Mouse (Mus musculus): ENCODE results near the gene Nosip. TPM values are rescaled to one million over a fixed set of nuclear protein-coding genes. Genes with fewer than 3 reads are reported as not detected.

Gene Nosip
- polyA plus RNA-seq, 1 experiment from 2014 or later: 38.7 TPM

DNA sequence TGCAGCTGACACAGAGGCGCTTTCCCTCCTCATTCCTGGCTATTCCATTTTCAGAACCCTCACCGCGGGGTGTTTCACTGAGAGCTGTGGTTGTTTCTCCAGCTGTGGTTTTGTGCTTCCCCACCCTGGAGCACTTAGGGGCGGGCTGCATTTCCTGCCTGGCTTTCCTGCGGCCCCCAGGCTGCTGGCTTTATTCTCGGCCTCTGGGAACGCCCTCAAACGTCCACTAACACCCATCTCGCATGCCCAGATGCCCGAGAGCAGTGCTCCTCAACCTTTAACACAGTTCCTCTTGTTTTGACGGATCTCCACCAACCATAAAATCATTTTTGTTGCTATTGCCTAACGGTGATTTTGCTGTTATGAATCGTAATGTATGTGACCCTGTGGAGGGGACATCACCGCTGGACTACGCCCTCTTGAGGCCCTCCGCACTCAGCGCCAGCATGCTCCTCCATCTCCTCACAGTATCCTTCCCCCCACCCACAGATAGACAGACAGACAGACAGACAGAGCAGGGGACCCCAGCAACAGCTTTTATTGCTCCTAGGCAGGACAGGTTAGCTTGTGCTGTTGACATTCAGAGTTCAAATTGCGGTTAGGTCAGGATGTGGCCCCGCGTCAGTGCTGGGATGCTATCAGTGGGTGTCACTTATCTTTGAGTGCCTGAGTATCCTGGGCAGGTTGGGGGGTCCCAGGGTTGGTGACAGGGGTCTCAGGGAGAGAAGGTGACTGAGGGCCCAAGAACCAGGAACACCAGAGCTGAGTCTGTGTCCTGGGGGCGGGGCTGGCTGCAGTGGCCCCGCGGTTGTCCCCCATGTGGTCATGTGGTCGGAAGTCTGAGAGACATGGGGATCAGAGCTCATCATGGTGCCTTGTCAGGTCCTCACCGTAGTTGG is 20.4 kb downstream of the Nosip start:
- no peaks in the 10 kb centered on the region for H3K27me3 ChIP-seq (replicated peaks)
- peaks cover 32% of the 10 kb centered on the region for H3K36me3 ChIP-seq
- H3K27ac ChIP-seq: peak overlapping the region; percentile 33
- H3K4me3 ChIP-seq: peak overlapping the region; percentile 35
- ATAC-seq: peak; percentile 28; the same call in 1 of the 2 replicates
- H3K4me2 ChIP-seq: peak overlapping the region; percentile 64
- peaks cover 28% of the 10 kb centered on the region for H3K4me1 ChIP-seq
- WGBS (ENCODE audit: insufficient replicate concordance): 14% methylated on average over 25 of the region's 25 CpGs
- peak overlapping the region; percentile 49 for H3K9ac ChIP-seq
- H3K9me3 ChIP-seq (replicated peaks): no peaks in the 10 kb centered on the region

GRCm38 (mm10) chr7:45083300-45083890 is 21.2 kb downstream of the Nosip start:
- Histone ChIP-seq H3K36me3 (peaks cover 33% of the 10 kb centered on the region), H3K4me3 (peak overlapping the region; percentile 35), H3K27ac (peak overlapping the region; percentile 33), H3K9ac (peak overlapping the region; percentile 49; the same call in 1 of the 2 replicates), H3K9me3 (replicated peaks) (no peaks in the 10 kb centered on the region), H3K27me3 (replicated peaks) (no peaks in the 10 kb centered on the region), H3K4me2 (peak overlapping the region; percentile 64), H3K4me1 (peaks cover 28% of the 10 kb centered on the region)
- 41% methylated on average over 22 of the region's 22 CpGs for WGBS (ENCODE audit: insufficient replicate concordance)
- no peak for ATAC-seq

GRCm38 (mm10) chr7:45086084-45086483 is 23.9 kb downstream of the Nosip start:
- 66% methylated on average over 4 of the region's 4 CpGs for WGBS (ENCODE audit: insufficient replicate concordance)

DNA sequence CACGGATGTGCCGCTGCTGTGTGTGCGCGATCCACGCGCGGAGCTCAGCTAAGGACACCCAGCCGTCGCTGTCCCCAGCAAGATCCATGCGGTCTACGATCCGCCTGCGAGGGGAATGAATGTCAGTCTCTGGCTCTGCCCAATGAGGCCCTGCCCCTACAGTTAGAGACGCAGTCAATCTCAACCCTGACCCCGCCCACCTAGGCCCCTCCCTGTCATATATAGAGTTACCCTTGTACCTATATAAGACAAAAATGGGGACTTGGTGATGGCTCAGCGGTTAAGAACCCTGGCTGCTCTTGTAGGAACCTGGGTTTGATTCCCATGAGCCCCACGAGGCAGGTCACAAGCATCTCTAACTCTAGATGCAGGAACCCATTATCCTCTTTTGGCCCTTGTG is 26.4 kb downstream of the Nosip start:
- peaks cover 32% of the 10 kb centered on the region for H3K36me3 ChIP-seq
- no peak overlapping the region for H3K4me3 ChIP-seq
- H3K9ac ChIP-seq: no peak overlapping the region
- H3K4me2 ChIP-seq: no peak overlapping the region
- no peaks in the 10 kb centered on the region for H3K9me3 ChIP-seq (replicated peaks)
- no peak for ATAC-seq
- 85% methylated on average over 17 of the region's 17 CpGs for WGBS (ENCODE audit: insufficient replicate concordance)
- H3K27me3 ChIP-seq (replicated peaks): no peaks in the 10 kb centered on the region
- no peak overlapping the region for H3K27ac ChIP-seq
- peaks cover 44% of the 10 kb centered on the region for H3K4me1 ChIP-seq

More at GRCm38 (mm10) chr7:45086084-45086483, 23.9 kb downstream of the Nosip start:
- Histone ChIP-seq H3K27ac (no peak overlapping the region), H3K36me3 (peaks cover 37% of the 10 kb centered on the region), H3K4me2 (no peak overlapping the region), H3K9ac (no peak overlapping the region), H3K4me1 (peaks cover 41% of the 10 kb centered on the region), H3K9me3 (replicated peaks) (no peaks in the 10 kb centered on the region), H3K4me3 (no peak overlapping the region), H3K27me3 (replicated peaks) (no peaks in the 10 kb centered on the region)
- no peak for ATAC-seq

- peak overlapping the region; percentile 82 for H3K4me2 ChIP-seq
- H3K4me1 ChIP-seq: peaks cover 59% of the 10 kb centered on the region
- no peaks in the 10 kb centered on the region for H3K27me3 ChIP-seq (replicated peaks)
- peak overlapping the region; percentile 54 for H3K4me3 ChIP-seq
- peaks cover 26% of the 10 kb centered on the region for H3K36me3 ChIP-seq
- ATAC-seq: 0 out of 2 replicates have a peak, but pooled peaks have one; percentile 21
- H3K27ac ChIP-seq: peak overlapping the region; percentile 59; the same call in 1 of the 2 replicates
- no peak overlapping the region; the same call in 1 of the 2 replicates for H3K9ac ChIP-seq
- H3K9me3 ChIP-seq (replicated peaks): no peaks in the 10 kb centered on the region
- WGBS (ENCODE audit: insufficient replicate concordance): 47% methylated on average over 13 of the region's 13 CpGs
These were observed 28.2 kb downstream of the Nosip start for GRCm38 (mm10) chr7:45090251-45090977.

- H3K27me3 ChIP-seq (replicated peaks): no peaks in the 10 kb centered on the region
These were observed 29.1 kb downstream of the Nosip start for GRCm38 (mm10) chr7:45091001-45091990.

DNA sequence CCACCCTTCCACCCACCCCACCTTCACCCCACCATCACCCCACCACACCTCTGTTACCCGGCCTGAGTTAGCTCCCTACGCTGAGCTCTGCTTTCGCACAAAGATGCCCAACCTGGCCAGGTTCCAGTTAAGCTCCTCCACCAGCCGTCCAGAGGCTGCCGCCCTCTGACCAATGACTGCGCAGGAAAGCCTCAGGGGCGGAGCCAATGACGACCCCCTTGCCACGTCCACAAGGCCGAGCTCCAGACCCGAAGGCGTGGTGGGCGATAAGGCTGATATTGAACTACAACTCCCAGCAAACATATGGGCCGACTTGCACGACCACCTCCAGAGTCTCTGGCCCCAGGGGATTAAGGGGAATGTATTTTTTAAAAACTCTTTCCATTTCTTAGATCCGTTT is 29.8 kb downstream of the Nosip start, which contains the start of gene Rcn3:
Gene Rcn3 (minus strand): TSS at position 174 of the 400 bp plus-strand sequence.
- WGBS (ENCODE audit: insufficient replicate concordance): under 1% methylated on average over 16 of the region's 16 CpGs
- Histone ChIP-seq H3K27me3 (replicated peaks) (no peaks in the 10 kb centered on the region), H3K4me1 (peaks cover 62% of the 10 kb centered on the region), H3K9me3 (replicated peaks) (no peaks in the 10 kb centered on the region), H3K4me2 (peak within 1 kb of the TSS; percentile 82), H3K9ac (peak within 1 kb of the TSS; percentile 61), H3K36me3 (peaks cover 12% of the 10 kb centered on the region), H3K27ac (peak within 1 kb of the TSS; percentile 59), H3K4me3 (peak within 1 kb of the TSS; percentile 54)
- ATAC-seq: peak; percentile 77

More at GRCm38 (mm10) chr7:45091001-45091990, 29.1 kb downstream of the Nosip start:
- Histone ChIP-seq H3K36me3 (peaks cover 19% of the 10 kb centered on the region), H3K9ac (peak overlapping the region; percentile 61), H3K27ac (peak overlapping the region; percentile 59), H3K4me3 (peak overlapping the region; percentile 54), H3K4me2 (peak overlapping the region; percentile 82), H3K4me1 (peaks cover 62% of the 10 kb centered on the region), H3K9me3 (replicated peaks) (no peaks in the 10 kb centered on the region)
- peak; percentile 68 for ATAC-seq
- 13% methylated on average over 35 of the region's 35 CpGs for WGBS (ENCODE audit: insufficient replicate concordance)

DNA sequence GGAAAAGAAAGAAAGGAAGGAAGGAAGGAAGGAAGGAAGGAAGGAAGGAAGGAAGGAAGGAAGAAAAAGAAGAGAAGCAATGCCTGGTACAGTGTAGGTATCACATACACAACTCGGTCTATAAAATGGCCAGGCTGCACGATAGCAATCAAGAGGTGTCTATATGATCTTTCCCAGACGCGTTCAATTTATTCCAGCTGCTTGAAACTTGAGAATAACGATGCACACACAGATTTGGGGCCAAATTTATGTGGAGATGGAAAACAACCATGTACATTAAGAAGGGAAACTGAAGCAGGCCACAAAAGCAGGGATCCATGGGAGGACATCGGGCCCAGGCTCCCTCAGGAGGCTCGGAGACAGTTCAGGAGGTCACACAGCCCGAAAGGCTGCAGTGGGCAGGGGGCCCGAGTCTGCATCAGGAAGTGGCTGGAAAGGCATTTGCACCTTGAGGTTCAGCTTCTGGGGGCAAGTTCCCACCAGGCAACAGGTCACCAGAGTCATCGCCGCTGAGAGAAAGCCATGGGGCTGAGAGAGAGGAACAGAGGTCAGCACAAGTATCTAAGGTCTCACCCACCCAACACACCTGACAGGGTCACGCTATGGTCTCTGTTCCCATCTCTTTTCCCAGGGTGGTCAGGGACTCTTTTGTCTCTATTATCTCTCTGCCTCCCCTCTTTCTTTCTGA is 30.7 kb downstream of the Nosip start:
- no peaks in the 10 kb centered on the region for H3K9me3 ChIP-seq (replicated peaks)

GRCm38 (mm10) chr7:45093516-45093905 is 31.3 kb downstream of the Nosip start:
- peaks cover 3% of the 10 kb centered on the region; the same call in 1 of the 2 replicates for H3K36me3 ChIP-seq
- H3K9me3 ChIP-seq (replicated peaks): no peaks in the 10 kb centered on the region
- 20% methylated on average over 18 of the region's 18 CpGs for WGBS (ENCODE audit: insufficient replicate concordance)
- no peak for ATAC-seq
- H3K4me1 ChIP-seq: peaks cover 66% of the 10 kb centered on the region
- H3K4me3 ChIP-seq: no peak overlapping the region
- no peak overlapping the region for H3K9ac ChIP-seq
- H3K27ac ChIP-seq: peak overlapping the region; percentile 43; the same call in 1 of the 2 replicates
- H3K4me2 ChIP-seq: peak overlapping the region; percentile 82
- H3K27me3 ChIP-seq (replicated peaks): 0 out of 2 replicates have a peak, but pooled peaks cover 1% of the 10 kb centered on the region

More for the DNA sequence above, 30.7 kb downstream of the Nosip start:
- Histone ChIP-seq H3K27ac (peak overlapping the region; percentile 43; the same call in 1 of the 2 replicates), H3K4me1 (peaks cover 68% of the 10 kb centered on the region), H3K9ac (0 out of 2 replicates have a peak overlapping the region, but pooled peaks have one; percentile 28), H3K4me3 (no peak overlapping the region), H3K36me3 (peaks cover 8% of the 10 kb centered on the region), H3K4me2 (peak overlapping the region; percentile 82), H3K27me3 (replicated peaks) (no peaks in the 10 kb centered on the region)
- 42% methylated on average over 12 of the region's 12 CpGs for WGBS (ENCODE audit: insufficient replicate concordance)
- no peak for ATAC-seq

GRCm38 (mm10) chr7:45094121-45094520 is 31.9 kb downstream of the Nosip start:
- no peak for ATAC-seq
- WGBS (ENCODE audit: insufficient replicate concordance): 55% methylated on average over 7 of the region's 7 CpGs

More at GRCm38 (mm10) chr7:45094121-45094520, 31.9 kb downstream of the Nosip start:
- H3K4me3 ChIP-seq: no peak overlapping the region
- no peak overlapping the region for H3K9ac ChIP-seq
- no peaks in the 10 kb centered on the region for H3K9me3 ChIP-seq (replicated peaks)
- H3K27ac ChIP-seq: peak overlapping the region; percentile 7; the same call in 1 of the 2 replicates
- H3K4me2 ChIP-seq: no peak overlapping the region; the same call in 1 of the 2 replicates
- H3K27me3 ChIP-seq (replicated peaks): 0 out of 2 replicates have a peak, but pooled peaks cover 3% of the 10 kb centered on the region
- H3K36me3 ChIP-seq: no peaks in the 10 kb centered on the region; the same call in 1 of the 2 replicates
- H3K4me1 ChIP-seq: peaks cover 63% of the 10 kb centered on the region

All from liver, embryonic 12.5 days (tissue).